Mouse (Mus musculus): ENCODE results near the gene Kcnh1. TPM values are rescaled to one million over a fixed set of nuclear protein-coding genes. Genes with fewer than 3 reads are reported as not detected.

Gene Kcnh1
- polyA plus RNA-seq, 1 experiment from 2014 or later, result 2.8 TPM

GRCm38 (mm10) chr1:192327052-192327451 is 136.5 kb downstream of the Kcnh1 start:
- Histone ChIP-seq H3K4me1 (replicated peaks; ENCODE audit: control insufficient read depth, insufficient read depth, low read length) (no peaks in the 10 kb centered on the region), H3K9me3 (ENCODE audit: control insufficient read depth, low read length) (no peaks in the 10 kb centered on the region), H3K27ac (no peak overlapping the region), H3K9ac (no peak overlapping the region), H3K27me3 (ENCODE audit: control insufficient read depth, insufficient read depth, low read length) (no peaks in the 10 kb centered on the region), H3K4me3 (replicated peaks; ENCODE audit: low read length) (no peak overlapping the region), H3K36me3 (replicated peaks; ENCODE audit: control insufficient read depth, insufficient read depth) (no peaks in the 10 kb centered on the region), H3K4me2 (replicated peaks) (no peak overlapping the region)
- DNase-seq (ENCODE audit: low spot score), result no peak
- no peak for ATAC-seq (ENCODE audit: low FRiP score)
- whole genome bisulfite sequencing, result 83% methylated on average over 8 of the region's 8 CpGs

GRCm38 (mm10) chr1:192331207-192331606 is 140.6 kb downstream of the Kcnh1 start:
- no peak for ATAC-seq (ENCODE audit: low FRiP score)

GRCm38 (mm10) chr1:192336029-192336428 is 145.5 kb downstream of the Kcnh1 start:
- Histone ChIP-seq H3K4me2 (replicated peaks) (no peak overlapping the region), H3K4me3 (replicated peaks; ENCODE audit: low read length) (no peak overlapping the region), H3K36me3 (replicated peaks; ENCODE audit: control insufficient read depth, insufficient read depth) (no peaks in the 10 kb centered on the region), H3K27ac (no peak overlapping the region), H3K9ac (no peak overlapping the region), H3K27me3 (ENCODE audit: control insufficient read depth, insufficient read depth, low read length) (no peaks in the 10 kb centered on the region), H3K4me1 (replicated peaks; ENCODE audit: control insufficient read depth, insufficient read depth, low read length) (no peaks in the 10 kb centered on the region), H3K9me3 (ENCODE audit: control insufficient read depth, low read length) (no peaks in the 10 kb centered on the region)
- ATAC-seq (ENCODE audit: low FRiP score) (no peak), DNase-seq (ENCODE audit: low spot score) (no peak)
- WGBS, result 89% methylated on average over 5 of the region's 5 CpGs

More at GRCm38 (mm10) chr1:192331207-192331606, 140.6 kb downstream of the Kcnh1 start:
- Histone ChIP-seq H3K9ac (no peak overlapping the region), H3K4me1 (replicated peaks; ENCODE audit: control insufficient read depth, insufficient read depth, low read length) (no peaks in the 10 kb centered on the region), H3K27me3 (ENCODE audit: control insufficient read depth, insufficient read depth, low read length) (no peaks in the 10 kb centered on the region), H3K4me3 (replicated peaks; ENCODE audit: low read length) (no peak overlapping the region), H3K27ac (no peak overlapping the region), H3K4me2 (replicated peaks) (no peak overlapping the region), H3K9me3 (ENCODE audit: control insufficient read depth, low read length) (no peaks in the 10 kb centered on the region), H3K36me3 (replicated peaks; ENCODE audit: control insufficient read depth, insufficient read depth) (no peaks in the 10 kb centered on the region)
- 81% methylated on average over 6 of the region's 6 CpGs for WGBS
- no peak for DNase-seq (ENCODE audit: low spot score)

GRCm38 (mm10) chr1:192339361-192340077 is 148.9 kb downstream of the Kcnh1 start:
- 82% methylated on average over 9 of the region's 9 CpGs for WGBS
- Histone ChIP-seq H3K4me2 (replicated peaks) (no peak overlapping the region), H3K4me1 (replicated peaks; ENCODE audit: control insufficient read depth, insufficient read depth, low read length) (no peaks in the 10 kb centered on the region), H3K27me3 (ENCODE audit: control insufficient read depth, insufficient read depth, low read length) (no peaks in the 10 kb centered on the region), H3K9me3 (ENCODE audit: control insufficient read depth, low read length) (no peaks in the 10 kb centered on the region), H3K4me3 (replicated peaks; ENCODE audit: low read length) (no peak overlapping the region), H3K36me3 (replicated peaks; ENCODE audit: control insufficient read depth, insufficient read depth) (no peaks in the 10 kb centered on the region), H3K27ac (no peak overlapping the region), H3K9ac (no peak overlapping the region)
- DNase-seq (ENCODE audit: low spot score) (no peak), ATAC-seq (ENCODE audit: low FRiP score) (no peak)

- WGBS, result 87% methylated on average over 4 of the region's 4 CpGs
- Histone ChIP-seq H3K9ac (no peak overlapping the region), H3K27ac (no peak overlapping the region), H3K36me3 (replicated peaks; ENCODE audit: control insufficient read depth, insufficient read depth) (no peaks in the 10 kb centered on the region), H3K4me2 (replicated peaks) (no peak overlapping the region), H3K9me3 (ENCODE audit: control insufficient read depth, low read length) (no peaks in the 10 kb centered on the region), H3K27me3 (ENCODE audit: control insufficient read depth, insufficient read depth, low read length) (no peaks in the 10 kb centered on the region), H3K4me3 (replicated peaks; ENCODE audit: low read length) (no peak overlapping the region), H3K4me1 (replicated peaks; ENCODE audit: control insufficient read depth, insufficient read depth, low read length) (no peaks in the 10 kb centered on the region)
- ATAC-seq (ENCODE audit: low FRiP score) (no peak), DNase-seq (ENCODE audit: low spot score) (no peak)
These were observed 151.2 kb downstream of the Kcnh1 start for GRCm38 (mm10) chr1:192341774-192342173.

- no peaks in the 10 kb centered on the region for H3K4me1 ChIP-seq (replicated peaks; ENCODE audit: control insufficient read depth, insufficient read depth, low read length)
- no peak for ATAC-seq (ENCODE audit: low FRiP score)
- no peaks in the 10 kb centered on the region for H3K27me3 ChIP-seq (ENCODE audit: control insufficient read depth, insufficient read depth, low read length)
- H3K4me3 ChIP-seq (replicated peaks; ENCODE audit: low read length), result no peak overlapping the region
- H3K9ac ChIP-seq, result no peak overlapping the region
- H3K36me3 ChIP-seq (replicated peaks; ENCODE audit: control insufficient read depth, insufficient read depth), result no peaks in the 10 kb centered on the region
- 92% methylated on average over 4 of the region's 4 CpGs for WGBS
- H3K27ac ChIP-seq, result no peak overlapping the region
- no peaks in the 10 kb centered on the region for H3K9me3 ChIP-seq (ENCODE audit: control insufficient read depth, low read length)
- H3K4me2 ChIP-seq (replicated peaks), result no peak overlapping the region
- no peak for DNase-seq (ENCODE audit: low spot score)
These were observed 153.4 kb downstream of the Kcnh1 start for GRCm38 (mm10) chr1:192343996-192344395.

- 73% methylated on average over 5 of the region's 5 CpGs for WGBS
- Histone ChIP-seq H3K4me2 (replicated peaks) (no peak overlapping the region), H3K27me3 (ENCODE audit: control insufficient read depth, insufficient read depth, low read length) (no peaks in the 10 kb centered on the region), H3K36me3 (replicated peaks; ENCODE audit: control insufficient read depth, insufficient read depth) (no peaks in the 10 kb centered on the region), H3K9me3 (ENCODE audit: control insufficient read depth, low read length) (no peaks in the 10 kb centered on the region), H3K4me1 (replicated peaks; ENCODE audit: control insufficient read depth, insufficient read depth, low read length) (no peaks in the 10 kb centered on the region), H3K4me3 (replicated peaks; ENCODE audit: low read length) (no peak overlapping the region), H3K27ac (no peak overlapping the region), H3K9ac (no peak overlapping the region)
- no peak for ATAC-seq (ENCODE audit: low FRiP score)
- DNase-seq (ENCODE audit: low spot score), result no peak
These were observed 156.8 kb downstream of the Kcnh1 start for GRCm38 (mm10) chr1:192347327-192347726.

- WGBS, result 92% methylated on average over 3 of the region's 3 CpGs
- no peak for DNase-seq (ENCODE audit: low spot score)
- no peak for ATAC-seq (ENCODE audit: low FRiP score)
- no peak overlapping the region for H3K9ac ChIP-seq
- no peak overlapping the region for H3K4me3 ChIP-seq (replicated peaks; ENCODE audit: low read length)
- H3K9me3 ChIP-seq (ENCODE audit: control insufficient read depth, low read length), result no peaks in the 10 kb centered on the region
- H3K36me3 ChIP-seq (replicated peaks; ENCODE audit: control insufficient read depth, insufficient read depth), result no peaks in the 10 kb centered on the region
- H3K4me2 ChIP-seq (replicated peaks), result no peak overlapping the region
- no peaks in the 10 kb centered on the region for H3K4me1 ChIP-seq (replicated peaks; ENCODE audit: control insufficient read depth, insufficient read depth, low read length)
- H3K27me3 ChIP-seq (ENCODE audit: control insufficient read depth, insufficient read depth, low read length), result no peaks in the 10 kb centered on the region
- no peak overlapping the region for H3K27ac ChIP-seq
These were observed 165.7 kb downstream of the Kcnh1 start for GRCm38 (mm10) chr1:192356231-192356630.

- H3K27ac ChIP-seq, result no peak overlapping the region
- no peak for ATAC-seq (ENCODE audit: low FRiP score)
- no peak overlapping the region for H3K9ac ChIP-seq
- no peak for DNase-seq (ENCODE audit: low spot score)
- no peaks in the 10 kb centered on the region for H3K4me1 ChIP-seq (replicated peaks; ENCODE audit: control insufficient read depth, insufficient read depth, low read length)
- no peaks in the 10 kb centered on the region for H3K27me3 ChIP-seq (ENCODE audit: control insufficient read depth, insufficient read depth, low read length)
- no peaks in the 10 kb centered on the region for H3K36me3 ChIP-seq (replicated peaks; ENCODE audit: control insufficient read depth, insufficient read depth)
- no peak overlapping the region for H3K4me2 ChIP-seq (replicated peaks)
- H3K4me3 ChIP-seq (replicated peaks; ENCODE audit: low read length), result no peak overlapping the region
- H3K9me3 ChIP-seq (ENCODE audit: control insufficient read depth, low read length), result no peaks in the 10 kb centered on the region
- 95% methylated on average over 2 of the region's 2 CpGs for whole genome bisulfite sequencing
These were observed 168.6 kb downstream of the Kcnh1 start for GRCm38 (mm10) chr1:192359212-192359611.

- ATAC-seq (ENCODE audit: low FRiP score) (no peak), DNase-seq (ENCODE audit: low spot score) (no peak)
- no peaks in the 10 kb centered on the region for H3K36me3 ChIP-seq (replicated peaks; ENCODE audit: control insufficient read depth, insufficient read depth)
- H3K4me1 ChIP-seq (replicated peaks; ENCODE audit: control insufficient read depth, insufficient read depth, low read length), result no peaks in the 10 kb centered on the region
- no peaks in the 10 kb centered on the region for H3K27me3 ChIP-seq (ENCODE audit: control insufficient read depth, insufficient read depth, low read length)
- H3K27ac ChIP-seq, result no peak overlapping the region
- 56% methylated on average over 5 of the region's 5 CpGs for WGBS
- H3K9me3 ChIP-seq (ENCODE audit: control insufficient read depth, low read length), result peaks cover 6% of the 10 kb centered on the region; the same call in 1 of the 2 replicates
- no peak overlapping the region for H3K9ac ChIP-seq
- H3K4me3 ChIP-seq (replicated peaks; ENCODE audit: low read length), result no peak overlapping the region
- no peak overlapping the region for H3K4me2 ChIP-seq (replicated peaks)
These were observed 177.8 kb downstream of the Kcnh1 start for GRCm38 (mm10) chr1:192368336-192368735.
